Mouse (Mus musculus): ENCODE measurements around the gene Yars. TPM values are rescaled to one million over a fixed set of nuclear protein-coding genes. Genes with fewer than 3 reads are reported as not detected.
"Not testable (repeated sequence)": the region's sequence is repeated elsewhere in the genome, so short reads cannot be mapped to it uniquely, and the experiment has no call there.

Gene Yars
- polyA plus RNA-seq, 1 experiment from 2014 or later: 61.2 TPM

DNA sequence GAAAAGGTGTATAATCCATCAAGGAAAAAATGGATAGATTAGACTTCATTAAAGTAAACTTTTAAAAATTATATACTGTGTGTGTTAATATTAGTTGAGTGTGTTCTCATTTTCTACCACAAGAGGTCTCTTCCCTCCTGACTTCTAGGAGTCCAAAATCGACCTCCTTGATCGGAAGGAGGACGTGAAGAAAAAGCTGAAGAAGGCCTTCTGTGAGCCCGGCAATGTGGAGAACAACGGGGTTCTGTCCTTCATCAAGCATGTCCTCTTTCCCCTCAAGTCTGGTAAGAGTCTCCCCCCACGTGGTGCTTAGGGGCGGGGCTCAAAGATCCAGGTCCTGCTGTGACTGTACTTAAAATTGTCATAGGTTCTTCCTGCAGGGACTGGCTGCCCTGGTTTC is 19.9 kb downstream of the Yars start:
- Histone ChIP-seq H3K4me3 (ENCODE audit: low read length) (no peak overlapping the region), H3K4me2 (ENCODE audit: low read depth, low read length) (no peak overlapping the region), H3K9me3 (ENCODE audit: control insufficient read depth, low read length) (no peaks in the 10 kb centered on the region), H3K27me3 (ENCODE audit: control insufficient read depth, insufficient read depth, low read depth, low read length) (no peaks in the 10 kb centered on the region), H3K36me3 (ENCODE audit: control insufficient read depth, insufficient read depth, low read length) (peaks cover 60% of the 10 kb centered on the region), H3K27ac (ENCODE audit: low read length) (no peak overlapping the region), H3K9ac (ENCODE audit: low read length) (no peak overlapping the region), H3K4me1 (replicated peaks; ENCODE audit: control insufficient read depth, insufficient read depth, low read length) (no peaks in the 10 kb centered on the region)
- ATAC-seq (ENCODE audit: low read depth): no peak
- WGBS: 45% methylated on average over 7 of the region's 7 CpGs

DNA sequence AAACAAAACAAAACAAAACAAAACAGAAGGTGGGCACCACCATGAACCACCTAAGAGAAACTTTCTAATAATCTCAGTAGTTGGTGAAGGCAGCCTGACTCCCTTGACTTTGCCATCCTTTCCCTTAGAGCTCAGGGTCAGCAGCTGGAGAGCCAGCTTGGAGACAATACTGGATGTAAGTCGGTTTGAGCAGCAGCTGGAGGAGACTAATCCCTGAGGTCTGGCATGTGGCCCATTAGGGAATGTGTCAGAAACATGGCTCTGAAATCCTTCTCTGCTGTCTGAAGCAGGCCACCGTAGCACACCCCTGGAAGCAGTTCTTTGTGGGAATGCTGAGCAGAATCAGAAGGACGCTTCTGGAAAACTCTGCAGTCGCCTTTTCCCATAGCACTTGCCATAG is 21.9 kb downstream of the Yars start:
- WGBS: 68% methylated on average over 4 of the region's 4 CpGs
- H3K27me3 ChIP-seq (ENCODE audit: control insufficient read depth, insufficient read depth, low read depth, low read length): no peaks in the 10 kb centered on the region
- H3K36me3 ChIP-seq (ENCODE audit: control insufficient read depth, insufficient read depth, low read length): peaks cover 54% of the 10 kb centered on the region
- H3K9ac ChIP-seq (ENCODE audit: low read length): no peak overlapping the region
- H3K4me2 ChIP-seq (ENCODE audit: low read depth, low read length): no peak overlapping the region
- H3K4me1 ChIP-seq (replicated peaks; ENCODE audit: control insufficient read depth, insufficient read depth, low read length): no peaks in the 10 kb centered on the region
- H3K4me3 ChIP-seq (ENCODE audit: low read length): no peak overlapping the region
- H3K27ac ChIP-seq (ENCODE audit: low read length): no peak overlapping the region
- no peaks in the 10 kb centered on the region for H3K9me3 ChIP-seq (ENCODE audit: control insufficient read depth, low read length)
- no peak for ATAC-seq (ENCODE audit: low read depth)

DNA sequence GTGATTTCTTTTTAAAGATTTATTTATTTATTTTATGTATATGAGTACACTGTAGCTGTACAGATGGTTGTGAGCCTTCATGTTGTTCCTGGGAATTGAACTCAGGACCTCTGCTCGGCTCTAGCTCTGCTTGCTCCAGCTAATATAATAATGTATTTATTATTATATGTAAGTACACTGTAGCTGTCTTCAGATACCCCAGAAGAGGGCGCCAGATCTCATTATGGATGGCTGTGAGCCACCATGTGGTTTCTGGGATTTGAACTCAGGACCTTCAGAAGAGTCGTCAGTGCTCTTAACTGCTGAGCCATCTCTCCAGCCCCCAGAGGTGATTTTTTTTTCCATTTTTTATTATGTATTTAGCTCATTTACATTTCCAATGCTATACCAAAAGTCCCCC is 22.9 kb downstream of the Yars start:
- WGBS: 67% methylated on average over 3 of the region's 3 CpGs
- H3K9me3 ChIP-seq (ENCODE audit: control insufficient read depth, low read length); H3K27ac ChIP-seq (ENCODE audit: low read length); H3K27me3 ChIP-seq (ENCODE audit: control insufficient read depth, insufficient read depth, low read depth, low read length); H3K4me2 ChIP-seq (ENCODE audit: low read depth, low read length); H3K4me3 ChIP-seq (ENCODE audit: low read length); ATAC-seq (ENCODE audit: low read depth); H3K4me1 ChIP-seq (replicated peaks; ENCODE audit: control insufficient read depth, insufficient read depth, low read length); H3K9ac ChIP-seq (ENCODE audit: low read length): not testable (repeated sequence)
- peaks cover 47% of the 10 kb centered on the region for H3K36me3 ChIP-seq (ENCODE audit: control insufficient read depth, insufficient read depth, low read length)

DNA sequence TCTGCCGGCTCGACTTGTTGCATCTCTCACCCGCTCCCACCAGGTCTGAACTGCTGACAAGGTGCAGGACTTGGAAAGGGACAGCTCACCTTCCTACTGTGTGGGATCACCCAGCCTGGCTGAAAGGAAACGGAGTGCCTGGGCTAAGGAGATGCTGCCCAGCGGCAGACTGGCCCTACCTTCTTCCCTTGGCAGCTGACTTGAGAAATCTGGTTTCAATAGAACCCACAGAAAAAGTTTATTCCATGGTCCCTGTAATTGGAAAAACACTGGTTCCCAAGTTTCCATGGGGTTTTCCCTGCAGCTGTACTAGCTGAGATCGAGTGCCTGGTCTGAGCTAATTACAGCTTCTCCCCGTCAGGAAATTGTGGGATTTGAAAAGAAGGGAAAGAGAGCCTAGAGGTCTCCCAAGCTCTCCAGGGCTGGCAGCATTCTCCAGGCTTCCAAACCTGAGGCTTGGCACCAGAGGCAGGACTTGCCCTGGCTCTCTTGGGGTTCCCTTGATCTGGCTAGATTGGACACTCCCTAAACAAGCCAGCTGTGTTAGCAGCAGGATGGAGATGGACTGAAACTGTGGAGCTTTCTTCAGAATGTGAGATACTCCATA is 29.1 kb downstream of the Yars start:
- H3K9me3 ChIP-seq (ENCODE audit: control insufficient read depth, low read length): no peaks in the 10 kb centered on the region
- H3K36me3 ChIP-seq (ENCODE audit: control insufficient read depth, insufficient read depth, low read length): peaks cover 34% of the 10 kb centered on the region
- H3K4me3 ChIP-seq (ENCODE audit: low read length): no peak overlapping the region
- no peaks in the 10 kb centered on the region; the same call in 1 of the 2 replicates for H3K4me1 ChIP-seq (replicated peaks; ENCODE audit: control insufficient read depth, insufficient read depth, low read length)
- no peak overlapping the region for H3K4me2 ChIP-seq (ENCODE audit: low read depth, low read length)
- 84% methylated on average over 7 of the region's 7 CpGs for WGBS
- no peak overlapping the region for H3K9ac ChIP-seq (ENCODE audit: low read length)
- no peak overlapping the region for H3K27ac ChIP-seq (ENCODE audit: low read length)
- H3K27me3 ChIP-seq (ENCODE audit: control insufficient read depth, insufficient read depth, low read depth, low read length): no peaks in the 10 kb centered on the region; the same call in 1 of the 2 replicates
- ATAC-seq (ENCODE audit: low read depth): no peak

GRCm38 (mm10) chr4:129219198-129219597 is 29.6 kb downstream of the Yars start:
- H3K4me2 ChIP-seq (ENCODE audit: low read depth, low read length): no peak overlapping the region
- no peaks in the 10 kb centered on the region; the same call in 1 of the 2 replicates for H3K27me3 ChIP-seq (ENCODE audit: control insufficient read depth, insufficient read depth, low read depth, low read length)
- H3K36me3 ChIP-seq (ENCODE audit: control insufficient read depth, insufficient read depth, low read length): peaks cover 33% of the 10 kb centered on the region
- H3K4me1 ChIP-seq (replicated peaks; ENCODE audit: control insufficient read depth, insufficient read depth, low read length): no peaks in the 10 kb centered on the region; the same call in 1 of the 2 replicates
- H3K9ac ChIP-seq (ENCODE audit: low read length): no peak overlapping the region
- 83% methylated on average over 10 of the region's 10 CpGs for WGBS
- H3K27ac ChIP-seq (ENCODE audit: low read length): no peak overlapping the region
- no peaks in the 10 kb centered on the region for H3K9me3 ChIP-seq (ENCODE audit: control insufficient read depth, low read length)
- ATAC-seq (ENCODE audit: low read depth): no peak
- H3K4me3 ChIP-seq (ENCODE audit: low read length): no peak overlapping the region

- Histone ChIP-seq H3K4me3 (ENCODE audit: low read length) (no peak overlapping the region), H3K9ac (ENCODE audit: low read length) (no peak overlapping the region), H3K9me3 (ENCODE audit: control insufficient read depth, low read length) (no peaks in the 10 kb centered on the region), H3K27ac (ENCODE audit: low read length) (no peak overlapping the region), H3K36me3 (ENCODE audit: control insufficient read depth, insufficient read depth, low read length) (peaks cover 26% of the 10 kb centered on the region), H3K27me3 (ENCODE audit: control insufficient read depth, insufficient read depth, low read depth, low read length) (peaks cover 2% of the 10 kb centered on the region; the same call in 1 of the 2 replicates), H3K4me1 (replicated peaks; ENCODE audit: control insufficient read depth, insufficient read depth, low read length) (no peaks in the 10 kb centered on the region; the same call in 1 of the 2 replicates), H3K4me2 (ENCODE audit: low read depth, low read length) (no peak overlapping the region)
- WGBS: 44% methylated on average over 7 of the region's 7 CpGs
- no peak for ATAC-seq (ENCODE audit: low read depth)
These were observed 31.0 kb downstream of the Yars start for GRCm38 (mm10) chr4:129220376-129221089.

DNA sequence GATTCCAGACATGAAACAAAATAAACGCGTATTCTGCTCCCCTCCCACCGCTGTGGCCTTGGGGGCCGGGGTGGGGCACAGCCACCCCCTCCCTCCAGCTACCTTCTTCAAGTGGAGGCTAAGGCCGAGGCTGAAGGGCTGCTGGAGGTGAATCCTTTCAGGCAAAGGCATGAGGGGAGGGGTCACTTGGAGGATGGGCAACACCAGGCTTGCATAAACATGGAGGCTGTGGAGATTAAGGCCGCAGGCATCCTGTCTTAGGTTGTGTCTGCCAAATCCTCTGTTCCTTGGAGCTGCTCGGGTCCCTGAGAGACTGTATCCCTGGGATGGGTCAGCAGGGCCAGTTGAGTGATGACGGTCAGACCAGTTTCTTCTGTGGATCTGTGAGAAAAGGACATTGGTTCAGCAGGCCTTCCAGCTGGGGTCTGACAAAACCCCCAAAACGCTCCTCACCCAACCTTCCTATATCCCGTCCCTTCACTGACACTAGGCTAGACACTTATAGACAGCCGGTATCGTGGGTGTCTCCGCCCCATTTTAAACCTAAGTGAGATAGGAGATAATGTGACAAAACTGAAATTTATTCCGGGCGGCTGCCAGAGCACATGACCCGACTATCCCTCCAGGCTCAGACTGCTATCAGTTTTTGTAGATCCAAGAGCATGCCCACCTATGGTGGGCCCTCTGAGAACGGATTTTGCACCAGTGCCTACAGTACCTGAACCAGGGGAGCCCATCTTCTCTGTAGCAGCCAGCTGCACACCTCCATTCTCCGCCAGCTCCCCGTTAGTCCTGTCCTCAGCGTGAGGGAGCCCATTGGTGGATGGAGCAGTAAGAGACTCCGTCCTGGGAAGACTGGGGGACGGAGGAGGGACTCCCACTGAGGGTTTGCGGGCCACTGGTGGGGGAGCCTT is 31.8 kb downstream of the Yars start:
- Histone ChIP-seq H3K4me2 (ENCODE audit: low read depth, low read length) (no peak overlapping the region), H3K27me3 (ENCODE audit: control insufficient read depth, insufficient read depth, low read depth, low read length) (peaks cover 2% of the 10 kb centered on the region; the same call in 1 of the 2 replicates), H3K27ac (ENCODE audit: low read length) (no peak overlapping the region), H3K36me3 (ENCODE audit: control insufficient read depth, insufficient read depth, low read length) (peaks cover 26% of the 10 kb centered on the region), H3K9me3 (ENCODE audit: control insufficient read depth, low read length) (no peaks in the 10 kb centered on the region), H3K9ac (ENCODE audit: low read length) (no peak overlapping the region), H3K4me1 (replicated peaks; ENCODE audit: control insufficient read depth, insufficient read depth, low read length) (peaks cover 5% of the 10 kb centered on the region), H3K4me3 (ENCODE audit: low read length) (no peak overlapping the region)
- WGBS: 67% methylated on average over 23 of the region's 23 CpGs
- no peak for ATAC-seq (ENCODE audit: low read depth)

GRCm38 (mm10) chr4:129222019-129222925 is 32.7 kb downstream of the Yars start:
- no peaks in the 10 kb centered on the region for H3K9me3 ChIP-seq (ENCODE audit: control insufficient read depth, low read length)
- no peak overlapping the region for H3K4me2 ChIP-seq (ENCODE audit: low read depth, low read length)
- peaks cover 26% of the 10 kb centered on the region for H3K36me3 ChIP-seq (ENCODE audit: control insufficient read depth, insufficient read depth, low read length)
- no peak overlapping the region for H3K4me3 ChIP-seq (ENCODE audit: low read length)
- ATAC-seq (ENCODE audit: low read depth): no peak
- H3K4me1 ChIP-seq (replicated peaks; ENCODE audit: control insufficient read depth, insufficient read depth, low read length): peaks cover 12% of the 10 kb centered on the region
- WGBS: 75% methylated on average over 31 of the region's 31 CpGs
- peaks cover 2% of the 10 kb centered on the region; the same call in 1 of the 2 replicates for H3K27me3 ChIP-seq (ENCODE audit: control insufficient read depth, insufficient read depth, low read depth, low read length)
- H3K27ac ChIP-seq (ENCODE audit: low read length): no peak overlapping the region
- H3K9ac ChIP-seq (ENCODE audit: low read length): no peak overlapping the region
